Mouse (Mus musculus) c-Kit-negative CD71-positive TER-119-positive erythroid progenitor cells, embryonic 14.5 days (primary cell): Measurements from ENCODE around the gene Rragd.

Source experiments
- DNase-seq: peaks from one replicate; pipeline ENCODE4 v3.0.0-alpha.2; 2013; ENCODE audit warnings: low read depth, low spot score

Rragd gene

DNA sequence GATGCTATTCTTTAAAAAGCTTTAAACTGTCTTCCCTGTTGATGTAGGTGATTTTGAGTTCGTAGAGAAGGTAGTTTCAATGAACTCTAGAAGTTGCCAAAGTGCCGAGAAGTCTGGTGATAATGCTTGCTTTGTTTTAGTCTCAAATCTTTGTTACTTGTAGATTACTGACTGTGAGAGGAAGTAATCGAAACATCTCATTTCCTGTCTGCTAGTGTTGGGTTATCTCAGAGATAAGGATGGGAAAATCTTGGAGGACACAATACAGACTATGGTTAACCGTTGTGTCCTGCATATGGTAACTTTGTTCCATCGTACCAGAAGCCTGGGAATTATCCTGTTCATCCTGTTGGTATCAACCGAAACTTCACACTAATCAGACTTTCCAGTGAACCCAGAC lies 50.7 kb downstream of the Rragd start:
- no peak for DNase-seq

GRCm38 (mm10) chr4:33039826-33040225 lies 57.0 kb downstream of the Rragd start:
- no peak for DNase-seq

DNA sequence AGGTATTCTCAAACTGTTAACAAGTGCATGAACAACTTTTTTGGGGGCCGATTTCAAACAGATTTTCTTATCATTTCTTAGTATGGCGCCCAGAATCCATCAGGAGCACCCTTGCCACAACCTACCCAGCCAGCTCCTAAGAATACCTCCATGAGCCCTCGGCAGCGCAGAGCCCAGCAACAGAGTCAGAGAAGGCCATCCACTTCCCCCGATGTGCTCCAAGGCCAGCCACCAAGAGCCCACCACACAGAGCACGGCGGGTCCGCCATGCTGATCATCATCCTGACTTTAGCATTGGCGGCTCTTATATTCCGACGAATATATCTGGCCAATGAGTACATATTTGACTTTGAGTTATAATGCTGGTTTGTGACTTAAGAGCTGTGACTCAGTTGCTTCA lies 66.8 kb downstream of the Rragd start:
- DNase-seq = no peak

- no peak for DNase-seq
Measured at GRCm38 (mm10) chr4:33052055-33052454, 69.2 kb downstream of the Rragd start.

GRCm38 (mm10) chr4:33052650-33053049 lies 69.8 kb downstream of the Rragd start:
- no peak for DNase-seq

- no peak for DNase-seq
Measured at GRCm38 (mm10) chr4:33054426-33054825, 71.6 kb downstream of the Rragd start.

- no peak for DNase-seq
Measured at GRCm38 (mm10) chr4:33056317-33056716, 73.5 kb downstream of the Rragd start.

- DNase-seq = no peak
Measured at GRCm38 (mm10) chr4:33057890-33058687, 75.3 kb downstream of the Rragd start.

- no peak for DNase-seq
Measured at GRCm38 (mm10) chr4:33061158-33061557, 78.3 kb downstream of the Rragd start.

GRCm38 (mm10) chr4:33062981-33063380 lies 80.1 kb downstream of the Rragd start, which contains the start of gene Gabrr2:
Gabrr2 (plus strand) TSS chr4:33062999.
- DNase-seq = no peak

DNA sequence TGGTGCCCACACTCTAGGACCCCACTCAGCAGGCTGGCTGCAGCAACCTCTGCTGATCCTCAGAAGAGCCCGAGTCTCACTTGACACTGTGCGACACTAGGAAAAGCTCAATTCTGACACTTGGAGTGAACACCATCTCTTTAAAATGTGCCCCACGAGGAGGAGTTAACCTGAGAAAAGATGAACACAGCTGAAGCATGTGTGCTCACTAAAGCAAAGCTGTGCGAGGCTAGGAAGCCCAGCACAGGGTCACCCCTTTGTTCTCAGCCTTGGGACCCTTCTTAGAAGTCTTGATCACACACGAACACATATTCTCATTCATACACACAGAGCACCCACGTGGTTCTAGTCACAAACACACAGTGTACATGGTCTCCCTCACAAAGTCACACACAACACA lies 82.1 kb downstream of the Rragd start:
- DNase-seq = no peak

GRCm38 (mm10) chr4:33066223-33066960 lies 83.6 kb downstream of the Rragd start:
- no peak for DNase-seq

GRCm38 (mm10) chr4:33067331-33067730 lies 84.5 kb downstream of the Rragd start:
- no peak for DNase-seq

GRCm38 (mm10) chr4:33067826-33068225 lies 85.0 kb downstream of the Rragd start:
- DNase-seq = no peak

DNA sequence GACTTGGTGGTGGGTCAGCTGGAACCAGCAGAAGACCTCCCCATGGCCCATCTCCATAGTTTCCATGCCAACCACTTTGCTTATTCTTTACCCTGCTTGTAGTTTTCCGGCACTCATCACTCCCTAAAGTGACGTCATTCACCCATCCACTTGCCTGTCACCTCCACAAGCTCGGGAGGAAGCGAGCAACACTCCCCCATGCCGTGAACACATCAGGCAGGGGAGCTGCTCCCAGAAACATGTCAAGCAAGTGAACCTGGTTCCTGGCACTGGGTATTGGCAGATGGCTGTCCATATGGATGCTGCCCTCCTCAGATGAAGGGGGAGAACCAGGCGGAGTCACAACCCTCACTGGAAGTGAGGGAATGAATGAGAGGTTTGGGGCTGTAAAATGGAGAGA lies 86.1 kb downstream of the Rragd start:
- DNase-seq = no peak

GRCm38 (mm10) chr4:33070326-33070725 lies 87.5 kb downstream of the Rragd start:
- no peak for DNase-seq

DNA sequence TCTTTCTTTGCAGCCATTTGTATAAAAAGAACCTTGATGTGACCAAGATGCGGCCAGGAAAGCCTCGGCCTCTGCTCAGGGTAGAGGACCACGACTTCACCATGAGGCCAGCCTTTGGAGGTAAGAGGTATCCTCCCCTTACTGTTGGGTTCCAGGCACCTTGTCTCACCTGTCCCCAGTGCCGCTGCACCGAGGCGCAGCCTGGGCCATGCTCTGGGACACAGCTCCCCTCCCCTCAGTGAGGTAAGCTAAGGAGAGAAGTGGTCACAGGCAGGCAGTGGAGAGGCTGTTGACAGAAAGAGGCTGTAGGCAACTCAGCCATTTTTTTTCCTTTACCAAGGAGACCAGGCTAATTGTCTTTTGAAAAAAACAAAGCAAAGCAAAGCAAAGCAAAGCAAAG lies 88.5 kb downstream of the Rragd start:
- DNase-seq = no peak
